Mouse (Mus musculus): ENCODE measurements at regions not wholly inside any gene's neighbourhood (a gene's known extent, or its start where the extent isn't known, plus 50 kb on each side); places are given as distances from the start of the nearest gene placed in this dataset.

DNA sequence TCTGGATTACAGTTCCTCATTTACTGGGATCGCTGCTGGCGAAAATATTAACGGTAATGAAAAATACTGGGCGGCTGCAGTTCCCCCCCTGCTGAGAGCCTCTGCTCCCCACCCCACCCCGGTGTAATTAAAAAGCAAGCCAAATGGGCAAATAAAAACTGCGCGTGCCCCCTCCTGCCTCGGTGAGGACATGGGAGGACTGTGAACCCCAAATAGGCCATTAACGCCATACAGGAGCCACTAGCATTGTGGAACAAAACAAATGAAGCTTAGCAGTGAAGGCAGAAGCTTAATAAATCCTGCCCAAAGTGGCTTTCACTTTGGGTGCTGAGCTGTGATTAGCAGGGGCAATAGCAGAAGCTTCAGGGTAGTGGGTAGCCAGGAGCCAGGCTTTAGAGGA lies 52.3 kb upstream of the Sdk2 start:
- TF ChIP-seq CTCF (IDR thresholded peaks at IDR 0.05; ENCODE audit: insufficient read depth, low read depth, low read length) (no peak), POLR2A (IDR thresholded peaks at IDR 0.05; ENCODE audit: insufficient read depth, low read depth, low read length) (no peak)
